Mouse (Mus musculus): ENCODE results near the gene Wnt2b.

Wnt2b gene

DNA sequence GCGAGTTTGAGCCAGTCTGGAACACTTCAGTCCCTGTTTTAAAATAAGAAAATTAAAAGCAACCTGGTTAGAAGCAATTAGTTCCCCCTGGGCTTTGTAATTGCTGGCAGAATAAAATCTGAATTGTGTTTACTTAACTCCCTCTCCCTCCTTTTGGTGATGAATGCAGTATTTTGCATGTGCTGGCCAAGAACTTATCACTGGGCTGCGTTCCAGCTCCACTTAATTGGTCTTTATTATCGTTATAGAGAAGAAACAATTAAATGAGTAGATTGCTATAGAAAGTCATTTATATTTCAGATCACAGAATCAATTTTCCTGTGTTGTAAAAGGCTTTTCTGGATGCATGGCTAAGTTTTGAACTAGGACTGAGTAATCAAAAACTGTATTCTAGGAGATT, 65.6 kb downstream of the Wnt2b start:
- no peak for DNase-seq (ENCODE audit: low spot score in 2 of 2)
